Mouse (Mus musculus): ENCODE data around the gene Ssmem1.

DNA sequence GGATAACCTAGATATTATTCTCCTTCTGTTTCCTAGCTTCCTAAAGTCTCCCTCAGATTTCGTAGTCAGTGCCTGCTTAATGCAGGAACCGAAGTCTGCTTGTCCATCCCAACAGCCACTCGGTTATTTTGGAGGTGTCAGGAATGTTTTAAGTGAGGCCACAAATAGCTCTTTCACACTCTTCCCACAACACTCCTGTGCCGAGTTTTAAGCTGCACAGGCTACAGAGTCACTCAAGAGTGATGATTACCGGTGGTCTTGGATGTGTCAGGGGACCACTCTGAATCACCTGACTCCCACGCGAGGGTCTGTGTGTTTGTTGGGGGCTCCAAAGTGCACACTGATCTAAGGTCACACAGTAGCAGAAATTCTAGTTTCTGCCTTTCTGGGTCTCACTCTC is 36.0 kb downstream of the Ssmem1 start:
- TF ChIP-seq CTCF (IDR thresholded peaks at IDR 0.05; ENCODE audit: borderline replicate concordance, insufficient read depth, low read depth, low read length) (no peak), POLR2A (IDR thresholded peaks at IDR 0.05; ENCODE audit: borderline replicate concordance, insufficient read depth, low read length) (no peak)
